Mouse (Mus musculus) T-cell, adult 66 days (primary cell): Measurements from ENCODE around the gene Ctsll3. TPM values are rescaled to one million over a fixed set of nuclear protein-coding genes. Genes with fewer than 3 reads are reported as not detected.

ENCODE experiments used
- total RNA-seq, 2 experiments: library from RNA; stranded (reverse); gene quantifications; 3 replicates in 1 of 2; 4 replicates in 1 of 2; pipeline ENCODE4 v1.2.4; 2023

Gene Ctsll3
- not detected for total RNA-seq

GRCm38 (mm10) chr13:60802749-60803148 lies at the start of gene Ctsll3:
Ctsll3 (minus strand) TSS chr13:60802849.

GRCm38 (mm10) chr13:60786264-60786663 lies 16.4 kb downstream of the Ctsll3 start, which contains the start of gene BC051665:
BC051665 (minus strand) TSS chr13:60786364.

Other genes starting within 250 kb of the Ctsll3 start
- 1 to 10 TPM; 6.6 to 8.3 TPM for gene Dapk1, start 200.9 kb downstream of the Ctsll3 start, total RNA-seq
- not detected for gene BC051665, start 16.5 kb downstream of the Ctsll3 start, total RNA-seq
- 1 to 10 TPM; 4.9 to 5.2 TPM for gene 4930486L24Rik, start 61.6 kb upstream of the Ctsll3 start, total RNA-seq
- gene Gm49392, start 94.0 kb upstream of the Ctsll3 start, total RNA-seq = under 1 TPM in 1 of 2 experiments, not detected in 1; 0.47 TPM
- 1 to 10 TPM; 7.8 to 9.0 TPM for gene Ctla2b, start 94.6 kb upstream of the Ctsll3 start, total RNA-seq
- gene Tpbpb, start 102.0 kb upstream of the Ctsll3 start, total RNA-seq = not detected
- not detected for gene Gm49393, start 132.7 kb upstream of the Ctsll3 start, total RNA-seq
- not detected for gene Gm49391, start 133.7 kb upstream of the Ctsll3 start, total RNA-seq
- 10 to 100 TPM; 21.8 to 24.4 TPM for gene Ctla2a, start 133.8 kb upstream of the Ctsll3 start, total RNA-seq
- gene Tpbpa, start 139.1 kb upstream of the Ctsll3 start, total RNA-seq = not detected
- not detected for gene Ctsj, start 203.1 kb upstream of the Ctsll3 start, total RNA-seq
- not detected for gene Ctsq, start 237.8 kb upstream of the Ctsll3 start, total RNA-seq